Mouse (Mus musculus) limb, embryonic 11.5 days (tissue): ENCODE measurements around the gene Atxn1. TPM values are rescaled to one million over a fixed set of nuclear protein-coding genes. Genes with fewer than 3 reads are reported as not detected.

Experiments
- ATAC-seq: fragments of 200-750 bp; cut with Nextera tagmentation; 2 replicates; pipeline ENCODE4 v1.8.0; 2017; ENCODE audit warnings: low read depth; ENCODE audit not compliant: insufficient number of reproducible peaks, low FRiP score, low TSS enrichment
- DNase-seq: peaks from one replicate; pipeline ENCODE4 v3.0.0-alpha.2; 2015; ENCODE audit warnings: low spot score
- H3K27ac ChIP-seq: fragments of 300-500 bp; sonication (generic); replicated peaks from 2 replicates; pipeline ENCODE4 v1.5.1; 2014; ENCODE audit warnings: low read depth, mild to moderate bottlenecking, low read length
- H3K27me3 ChIP-seq: fragments of 300-500 bp; sonication (generic); 2 replicates; pipeline ENCODE4 v1.6.1; 2014; ENCODE audit warnings: mild to moderate bottlenecking, low read length, mixed read lengths; ENCODE audit not compliant: control insufficient read depth, insufficient read depth
- H3K36me3 ChIP-seq: fragments of 300-500 bp; sonication (generic); 2 replicates; pipeline ENCODE4 v1.6.1; 2014; ENCODE audit warnings: mild to moderate bottlenecking, low read length, moderate library complexity, mixed read lengths; ENCODE audit not compliant: control insufficient read depth, insufficient read depth
- H3K4me1 ChIP-seq: fragments of 300-500 bp; sonication (generic); 2 replicates; pipeline ENCODE4 v1.6.1; 2014; ENCODE audit warnings: low read length, mixed read lengths; ENCODE audit not compliant: control insufficient read depth, insufficient read depth
- H3K4me2 ChIP-seq: fragments of 300-500 bp; sonication (generic); 2 replicates; pipeline ENCODE4 v1.6.1; 2014; ENCODE audit warnings: low read depth, mild to moderate bottlenecking, moderate library complexity; ENCODE audit not compliant: severe bottlenecking
- H3K4me3 ChIP-seq: fragments of 300-500 bp; sonication (generic); 2 replicates; pipeline ENCODE4 v1.5.1; 2014; ENCODE audit warnings: low read depth, low read length
- H3K9ac ChIP-seq: fragments of 300-500 bp; sonication (generic); 2 replicates; pipeline ENCODE4 v1.6.1; 2014; ENCODE audit warnings: mild to moderate bottlenecking, low read length
- H3K9me3 ChIP-seq: fragments of 300-500 bp; sonication (generic); 2 replicates; pipeline ENCODE4 v1.6.1; 2016; ENCODE audit warnings: low read length; ENCODE audit not compliant: control insufficient read depth
- WGBS: fragments of 180-500 bp; shearing (Covaris S2); extraction: QIAGEN DNeasy Blood & Tissue Kit; methylation state at CpG from one replicate; pipeline ENCODE4 v1.1.7; 2014; 5-methylcytosine and 5-hydroxymethylcytosine counted together
- polyA plus RNA-seq: library from polyadenylated mRNA; unstranded; fragments of >200 nt; fragmentation: Nextera tagmentation; extraction: Ambion mirVana; gene quantifications from 2 replicates; pipeline ENCODE4 v1.2.1, GENCODE M21; 2014

Gene Atxn1
- polyA plus RNA-seq, 1 experiment from 2014 or later, result 1.5 TPM

DNA sequence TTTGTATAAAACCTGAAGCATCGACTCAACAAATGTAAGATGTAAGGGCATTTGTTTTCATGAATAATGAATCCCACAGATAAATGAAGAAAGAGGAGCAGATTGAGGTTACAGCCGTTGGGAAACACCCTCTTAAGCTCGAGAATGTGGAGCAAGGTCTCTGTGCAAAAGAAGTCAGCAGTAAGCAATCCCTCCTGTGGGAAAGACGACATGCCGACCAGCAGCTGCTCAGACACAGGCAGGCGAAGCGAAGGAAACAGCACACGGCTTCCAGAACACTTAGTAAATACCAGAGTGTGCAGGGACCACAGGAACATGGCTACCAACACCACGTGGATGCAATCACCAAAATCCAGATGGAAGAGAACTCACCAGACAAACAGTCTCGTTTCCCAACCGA, 294.8 kb downstream of the Atxn1 start:
- H3K9me3 ChIP-seq, result no peaks in the 10 kb centered on the region
- no peak for DNase-seq
- no peaks in the 10 kb centered on the region for H3K4me1 ChIP-seq
- no peak for ATAC-seq
- H3K36me3 ChIP-seq, result no peaks in the 10 kb centered on the region
- H3K4me2 ChIP-seq, result no peak overlapping the region
- no peak overlapping the region for H3K9ac ChIP-seq
- WGBS, result 79% methylated on average over 11 of the region's 11 CpGs
- no peaks in the 10 kb centered on the region for H3K27me3 ChIP-seq
- no peak overlapping the region for H3K4me3 ChIP-seq
- no peak overlapping the region for H3K27ac ChIP-seq

DNA sequence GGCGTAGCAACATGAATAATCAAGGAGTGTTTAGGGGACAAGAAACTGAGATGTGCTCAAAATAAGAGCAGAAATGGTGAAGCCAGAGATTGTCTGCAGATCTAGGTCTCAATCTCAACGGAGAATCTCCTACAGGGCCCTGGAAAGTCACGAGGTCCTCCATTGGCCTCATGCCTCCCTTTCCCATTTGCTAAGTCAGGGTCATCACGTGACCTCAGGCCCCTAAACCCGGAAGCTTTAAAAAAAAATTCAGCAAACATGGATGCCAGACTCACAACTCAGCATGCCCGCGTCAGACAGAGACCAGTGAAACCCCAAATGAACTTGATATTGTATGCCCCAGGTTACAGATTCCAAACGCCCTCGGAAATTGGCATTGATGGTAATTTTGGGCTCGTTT, 302.0 kb downstream of the Atxn1 start:
- H3K4me2 ChIP-seq, result no peak overlapping the region
- no peaks in the 10 kb centered on the region for H3K9me3 ChIP-seq
- no peaks in the 10 kb centered on the region for H3K4me1 ChIP-seq
- WGBS, result 91% methylated on average over 10 of the region's 10 CpGs
- no peak for ATAC-seq
- no peak overlapping the region for H3K4me3 ChIP-seq
- H3K27me3 ChIP-seq, result no peaks in the 10 kb centered on the region
- H3K36me3 ChIP-seq, result no peaks in the 10 kb centered on the region
- no peak overlapping the region for H3K27ac ChIP-seq
- no peak overlapping the region for H3K9ac ChIP-seq
- DNase-seq, result no peak

DNA sequence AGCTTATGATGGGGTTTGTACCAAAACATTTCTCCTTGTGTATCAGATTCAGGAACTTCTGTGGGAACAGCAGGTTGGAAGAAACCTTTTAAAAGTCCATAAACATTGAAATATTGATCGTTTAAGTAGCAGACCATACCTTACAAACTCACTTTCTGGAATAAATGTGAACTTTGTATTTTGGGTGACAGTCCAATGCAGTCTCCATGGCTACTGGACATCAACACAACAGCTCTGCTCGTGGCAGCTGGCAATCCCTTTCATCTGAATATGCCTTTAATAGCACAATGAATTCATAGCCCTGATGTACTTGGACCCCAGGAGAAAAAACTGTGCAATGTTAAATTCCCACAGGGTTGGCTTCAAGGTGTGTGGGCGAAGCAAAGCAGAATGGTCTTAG, 302.6 kb downstream of the Atxn1 start:
- ATAC-seq (no peak), DNase-seq (no peak)
- no peak overlapping the region for H3K9ac ChIP-seq
- no peak overlapping the region for H3K27ac ChIP-seq
- WGBS, result 83% methylated on average over 3 of the region's 3 CpGs
- H3K36me3 ChIP-seq, result no peaks in the 10 kb centered on the region
- H3K4me1 ChIP-seq, result no peaks in the 10 kb centered on the region
- no peak overlapping the region for H3K4me3 ChIP-seq
- no peaks in the 10 kb centered on the region for H3K9me3 ChIP-seq
- H3K4me2 ChIP-seq, result no peak overlapping the region
- H3K27me3 ChIP-seq, result no peaks in the 10 kb centered on the region

DNA sequence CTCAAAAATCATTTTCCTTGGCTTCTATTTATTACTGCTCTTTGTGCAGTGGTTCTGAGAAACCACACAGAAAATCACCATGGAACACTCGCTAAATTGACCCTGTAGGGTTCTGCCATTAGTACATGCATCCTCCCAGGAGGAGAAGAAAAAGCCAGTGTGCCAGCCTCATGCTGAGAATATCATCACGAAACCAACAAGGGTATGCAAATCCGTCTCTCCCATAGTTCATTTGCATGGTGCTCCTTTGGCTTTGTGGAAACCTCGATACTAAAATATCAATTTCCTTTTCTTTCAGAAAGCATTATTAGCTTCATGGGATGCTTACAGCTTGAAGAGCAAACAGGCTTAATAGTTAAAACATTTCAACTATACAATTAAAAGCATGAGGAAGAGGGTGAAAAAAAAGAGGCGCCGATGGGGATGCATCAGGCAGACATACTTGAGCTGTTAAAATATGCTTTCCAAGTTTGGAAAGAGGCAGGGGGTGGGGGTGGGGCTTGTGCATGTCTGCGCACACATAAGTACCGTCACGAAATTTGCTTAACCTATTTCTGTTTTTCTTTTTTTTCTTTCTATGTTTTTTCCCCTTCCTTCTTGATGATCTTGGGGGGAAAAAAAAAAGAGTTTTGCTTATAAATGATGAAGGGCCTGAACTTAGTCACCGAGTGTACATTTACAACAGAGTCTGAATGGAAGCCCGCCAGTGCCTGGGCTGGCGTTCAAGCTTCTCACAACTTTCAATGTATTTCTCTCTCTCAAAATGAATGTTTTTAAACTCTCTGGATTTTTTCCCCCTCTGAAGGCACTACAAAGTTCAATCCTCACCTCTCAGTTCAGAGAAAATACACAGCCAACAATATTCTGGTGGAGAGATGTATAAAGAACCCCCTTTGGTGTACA, 303.3 kb downstream of the Atxn1 start:
- no peak overlapping the region for H3K4me3 ChIP-seq
- no peaks in the 10 kb centered on the region for H3K9me3 ChIP-seq
- no peaks in the 10 kb centered on the region for H3K36me3 ChIP-seq
- no peak overlapping the region for H3K9ac ChIP-seq
- no peaks in the 10 kb centered on the region for H3K4me1 ChIP-seq
- no peak overlapping the region for H3K27ac ChIP-seq
- no peaks in the 10 kb centered on the region for H3K27me3 ChIP-seq
- H3K4me2 ChIP-seq, result no peak overlapping the region
- WGBS, result 87% methylated on average over 12 of the region's 12 CpGs
- DNase-seq (no peak), ATAC-seq (no peak)

DNA sequence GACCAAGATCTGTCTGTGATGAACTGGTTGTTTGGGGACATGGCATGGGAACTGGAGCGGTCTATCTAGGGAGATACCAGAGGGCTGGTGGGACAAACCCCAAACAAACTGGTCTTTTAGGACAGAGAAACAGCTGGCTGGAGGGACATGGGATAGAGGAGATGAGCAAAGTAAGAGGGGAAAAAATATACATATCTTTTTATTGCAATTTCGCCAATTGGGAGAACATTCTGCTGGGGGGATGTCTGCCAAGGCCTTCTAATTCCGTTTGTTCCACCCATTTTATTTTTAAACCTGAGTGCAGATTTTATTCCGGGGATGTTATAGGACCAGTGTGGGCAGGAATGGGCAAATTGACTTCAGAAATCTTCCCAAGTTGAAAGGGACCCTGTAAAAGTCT, 305.0 kb downstream of the Atxn1 start:
- 80% methylated on average over 4 of the region's 4 CpGs for WGBS
- no peak for DNase-seq
- Histone ChIP-seq H3K27me3 (no peaks in the 10 kb centered on the region), H3K36me3 (no peaks in the 10 kb centered on the region), H3K9me3 (no peaks in the 10 kb centered on the region), H3K27ac (no peak overlapping the region), H3K4me3 (no peak overlapping the region), H3K4me2 (no peak overlapping the region), H3K4me1 (no peaks in the 10 kb centered on the region), H3K9ac (no peak overlapping the region)
- ATAC-seq, result no peak

DNA sequence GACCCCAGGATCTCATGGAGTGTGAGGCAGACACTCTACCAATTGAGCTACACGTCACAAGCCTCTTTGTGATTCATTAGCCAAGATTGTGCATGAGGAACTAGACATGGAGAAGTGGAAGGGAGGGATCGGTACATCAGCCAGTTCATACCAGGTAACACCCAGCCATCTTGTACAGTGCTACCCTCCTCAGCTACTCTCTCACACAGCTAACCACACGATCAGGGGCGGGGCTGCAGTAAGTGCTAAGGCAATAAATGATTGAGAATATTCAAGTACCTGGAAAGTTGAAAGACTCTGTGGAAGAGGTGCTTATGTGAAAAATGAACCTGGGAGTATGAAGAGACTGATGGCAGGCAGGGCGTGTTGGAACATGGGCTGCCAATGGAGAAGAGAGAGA, 306.5 kb downstream of the Atxn1 start:
- Histone ChIP-seq H3K9me3 (no peaks in the 10 kb centered on the region), H3K36me3 (no peaks in the 10 kb centered on the region), H3K27ac (no peak overlapping the region), H3K4me3 (no peak overlapping the region), H3K27me3 (no peaks in the 10 kb centered on the region), H3K9ac (no peak overlapping the region), H3K4me1 (no peaks in the 10 kb centered on the region), H3K4me2 (no peak overlapping the region)
- WGBS, result 95% methylated on average over 5 of the region's 5 CpGs
- DNase-seq (no peak), ATAC-seq (no peak)

DNA sequence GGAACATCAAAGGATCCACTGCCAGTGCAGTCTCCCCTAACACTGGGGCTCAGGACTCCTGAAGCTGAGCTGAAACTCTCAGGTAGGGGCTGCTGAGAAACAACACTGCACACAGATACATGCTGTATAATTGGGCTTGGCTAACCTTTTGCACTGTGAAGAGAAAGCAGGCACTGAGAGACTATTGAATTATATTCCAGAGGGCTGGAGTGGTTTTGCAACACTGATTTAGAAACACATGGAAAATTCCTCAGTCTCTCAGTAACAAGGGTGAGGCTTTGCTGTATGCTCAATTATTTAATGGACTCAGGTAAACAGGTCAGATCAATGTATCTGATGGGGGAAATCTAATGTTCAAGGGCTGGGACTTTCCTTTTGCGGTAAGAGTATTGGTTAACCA, 307.6 kb downstream of the Atxn1 start:
- Histone ChIP-seq H3K4me1 (no peaks in the 10 kb centered on the region), H3K27me3 (no peaks in the 10 kb centered on the region), H3K36me3 (no peaks in the 10 kb centered on the region), H3K27ac (no peak overlapping the region), H3K9me3 (no peaks in the 10 kb centered on the region), H3K4me2 (no peak overlapping the region), H3K4me3 (no peak overlapping the region), H3K9ac (no peak overlapping the region)
- 94% methylated on average over 1 of the region's 1 CpGs for WGBS
- DNase-seq, result no peak
- ATAC-seq, result no peak

DNA sequence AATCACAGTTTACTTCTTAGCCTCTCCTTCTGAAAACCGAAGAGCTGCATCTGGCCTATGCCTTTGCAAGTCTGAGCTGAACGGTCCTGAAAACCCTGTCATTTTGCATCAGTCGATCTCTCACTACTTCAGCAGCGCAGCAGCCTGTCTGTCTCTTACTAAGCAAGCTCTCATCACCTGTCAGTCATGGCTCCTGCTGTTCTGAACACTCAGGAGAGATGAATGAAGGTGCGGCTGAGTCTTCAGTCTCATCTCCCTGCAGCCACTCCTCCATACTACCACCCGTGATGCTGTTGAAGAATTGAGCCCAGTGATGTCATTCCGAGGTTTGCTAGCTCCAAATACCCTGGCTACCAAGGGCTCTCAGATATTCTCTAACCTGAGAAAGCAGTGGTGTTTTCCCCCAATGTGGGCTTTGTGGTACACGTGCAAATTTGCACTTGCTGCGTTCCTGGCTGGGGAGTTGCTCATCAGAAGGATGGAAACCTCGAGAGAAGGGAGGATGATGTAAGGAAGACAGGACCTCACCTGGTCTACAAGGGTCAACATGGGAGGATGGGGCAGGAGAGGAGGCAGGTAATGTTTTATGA, 313.1 kb downstream of the Atxn1 start:
- 80% methylated on average over 10 of the region's 10 CpGs for WGBS
- no peak for DNase-seq

More for the DNA sequence above, 313.1 kb downstream of the Atxn1 start:
- no peak overlapping the region for H3K4me2 ChIP-seq
- H3K4me3 ChIP-seq, result no peak overlapping the region
- H3K9ac ChIP-seq, result no peak overlapping the region
- no peaks in the 10 kb centered on the region for H3K4me1 ChIP-seq
- no peak for ATAC-seq
- no peak overlapping the region for H3K27ac ChIP-seq
- H3K36me3 ChIP-seq, result no peaks in the 10 kb centered on the region
- no peaks in the 10 kb centered on the region for H3K9me3 ChIP-seq
- H3K27me3 ChIP-seq, result no peaks in the 10 kb centered on the region
